Mouse (Mus musculus): ENCODE data around the gene Def8. TPM values are rescaled to one million over a fixed set of nuclear protein-coding genes. Genes with fewer than 3 reads are reported as not detected.

Gene Def8
- total and polyA plus RNA-seq, 3 experiments: 12.6 to 18.6 (median 16.7) TPM

DNA sequence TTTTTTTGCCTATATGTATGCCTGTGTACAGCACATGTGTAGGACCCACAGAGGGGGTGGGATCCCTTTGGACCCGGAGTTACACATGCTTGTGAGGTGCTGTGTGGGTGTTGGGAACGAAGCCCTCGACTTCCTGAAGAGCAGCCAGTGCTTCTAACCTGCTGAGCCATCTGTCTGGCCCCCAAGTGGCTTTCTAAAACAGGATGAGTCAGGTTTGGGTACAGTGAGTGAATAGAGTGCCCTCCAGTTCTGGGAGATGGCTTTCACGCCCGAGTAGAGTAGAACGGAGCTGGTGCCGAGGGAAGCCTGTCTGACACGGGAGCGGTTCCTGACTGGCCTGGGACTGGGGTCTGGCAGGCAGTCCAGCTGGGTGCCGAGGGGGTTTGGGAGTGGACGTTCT is 76.2 kb downstream of the Def8 start:
- Histone ChIP-seq H3K4me1 (ENCODE audit: insufficient read depth, low read depth, low read length) (no peaks in the 10 kb centered on the region), H3K9me3 (replicated peaks) (peaks cover 6% of the 10 kb centered on the region; the same call in 1 of the 2 replicates), H3K36me3 (replicated peaks) (peaks cover 100% of the 10 kb centered on the region), H3K4me3 (ENCODE audit: low read depth, low read length) (no peak overlapping the region), H3K27me3 (ENCODE audit: insufficient read depth, low read length) (no peaks in the 10 kb centered on the region)
- ATAC-seq (ENCODE audit: extremely low read depth, insufficient number of reproducible peaks, low FRiP score, poor library complexity, severe bottlenecking) (no peak), DNase-seq (ENCODE audit: low spot score) (no peak)
- TF ChIP-seq GATA1 (IDR thresholded peaks at IDR 0.05; ENCODE audit: borderline replicate concordance, low read length) (no peak), CTCF (IDR thresholded peaks at IDR 0.05; ENCODE audit: low read depth, low read length) (no peak), GATA2 (IDR thresholded peaks at IDR 0.05; ENCODE audit: borderline replicate concordance, low read depth, low read length) (no peak), POLR2AphosphoS5 (IDR thresholded peaks at IDR 0.05; ENCODE audit: insufficient replicate concordance, low read depth, low read length) (no peak), TAL1 (conservative IDR thresholded peaks at IDR 0.05; ENCODE audit: low read depth, low read length) (no peak)

GRCm38 (mm10) chr8:123502192-123502591 is 78.9 kb downstream of the Def8 start:
- no peaks in the 10 kb centered on the region for H3K27me3 ChIP-seq (ENCODE audit: insufficient read depth, low read length)
- no peak for TF ChIP-seq TAL1 (conservative IDR thresholded peaks at IDR 0.05; ENCODE audit: low read depth, low read length)
- no peak for TF ChIP-seq POLR2AphosphoS5 (IDR thresholded peaks at IDR 0.05; ENCODE audit: insufficient replicate concordance, low read depth, low read length)
- TF ChIP-seq GATA2 (IDR thresholded peaks at IDR 0.05; ENCODE audit: borderline replicate concordance, low read depth, low read length): no peak
- TF ChIP-seq CTCF (IDR thresholded peaks at IDR 0.05; ENCODE audit: low read depth, low read length): no peak
- no peak for TF ChIP-seq GATA1 (IDR thresholded peaks at IDR 0.05; ENCODE audit: borderline replicate concordance, low read length)
- H3K4me1 ChIP-seq (ENCODE audit: insufficient read depth, low read depth, low read length): peaks cover 8% of the 10 kb centered on the region
- ATAC-seq (ENCODE audit: extremely low read depth, insufficient number of reproducible peaks, low FRiP score, poor library complexity, severe bottlenecking) (no peak), DNase-seq (ENCODE audit: low spot score) (no peak)
- peaks cover 6% of the 10 kb centered on the region; the same call in 1 of the 2 replicates for H3K9me3 ChIP-seq (replicated peaks)
- H3K4me3 ChIP-seq (ENCODE audit: low read depth, low read length): no peak overlapping the region
- H3K36me3 ChIP-seq (replicated peaks): peaks cover 100% of the 10 kb centered on the region

- no peak for DNase-seq (ENCODE audit: low spot score)
- no peak for TF ChIP-seq TAL1 (conservative IDR thresholded peaks at IDR 0.05; ENCODE audit: low read depth, low read length)
- Histone ChIP-seq H3K9me3 (replicated peaks) (peaks cover 6% of the 10 kb centered on the region; the same call in 1 of the 2 replicates), H3K27me3 (ENCODE audit: insufficient read depth, low read length) (no peaks in the 10 kb centered on the region), H3K36me3 (replicated peaks) (peaks cover 100% of the 10 kb centered on the region), H3K4me3 (ENCODE audit: low read depth, low read length) (no peak overlapping the region), H3K4me1 (ENCODE audit: insufficient read depth, low read depth, low read length) (peaks cover 13% of the 10 kb centered on the region)
- no peak for ATAC-seq (ENCODE audit: extremely low read depth, insufficient number of reproducible peaks, low FRiP score, poor library complexity, severe bottlenecking)
These were observed 80.6 kb downstream of the Def8 start for GRCm38 (mm10) chr8:123503801-123504467.

DNA sequence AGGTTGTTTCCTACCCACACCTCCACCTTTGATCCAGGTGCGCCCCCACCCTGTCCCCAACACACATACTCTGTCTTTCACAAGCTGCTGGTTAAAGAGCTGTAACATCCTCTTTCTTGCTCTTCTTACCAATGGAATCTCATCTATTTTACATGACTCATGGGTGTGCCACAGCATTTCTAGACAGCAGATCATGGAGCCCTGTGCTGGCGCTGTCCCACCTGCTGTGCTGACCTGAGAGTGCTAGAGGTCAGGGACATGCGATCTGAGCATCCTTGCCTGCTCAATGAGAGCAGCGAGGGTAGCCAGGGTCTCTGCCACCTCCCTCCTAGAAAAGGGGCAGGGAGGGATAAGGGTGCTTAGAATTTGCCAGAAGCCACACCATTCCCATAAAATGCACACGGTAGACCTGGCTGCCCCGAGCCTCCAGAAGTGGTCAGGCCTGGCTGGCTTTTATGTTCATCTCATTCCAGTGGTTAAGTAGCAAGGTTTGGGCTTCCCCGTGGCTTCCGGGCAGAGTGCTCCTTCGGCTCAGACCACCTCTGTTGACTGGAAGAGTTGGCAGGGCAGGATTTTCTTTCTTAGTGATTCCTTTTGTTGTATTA is 81.4 kb downstream of the Def8 start:
- H3K4me1 ChIP-seq (ENCODE audit: insufficient read depth, low read depth, low read length): peaks cover 13% of the 10 kb centered on the region
- TF ChIP-seq TAL1 (conservative IDR thresholded peaks at IDR 0.05; ENCODE audit: low read depth, low read length) (no peak), GATA1 (IDR thresholded peaks at IDR 0.05; ENCODE audit: borderline replicate concordance, low read length) (no peak), GATA2 (IDR thresholded peaks at IDR 0.05; ENCODE audit: borderline replicate concordance, low read depth, low read length) (no peak), CTCF (IDR thresholded peaks at IDR 0.05; ENCODE audit: low read depth, low read length) (no peak), POLR2AphosphoS5 (IDR thresholded peaks at IDR 0.05; ENCODE audit: insufficient replicate concordance, low read depth, low read length) (no peak)
- H3K4me3 ChIP-seq (ENCODE audit: low read depth, low read length): no peak overlapping the region
- DNase-seq (ENCODE audit: low spot score): no peak
- peaks cover 6% of the 10 kb centered on the region; the same call in 1 of the 2 replicates for H3K9me3 ChIP-seq (replicated peaks)
- ATAC-seq (ENCODE audit: extremely low read depth, insufficient number of reproducible peaks, low FRiP score, poor library complexity, severe bottlenecking): no peak
- peaks cover 100% of the 10 kb centered on the region for H3K36me3 ChIP-seq (replicated peaks)
- H3K27me3 ChIP-seq (ENCODE audit: insufficient read depth, low read length): no peaks in the 10 kb centered on the region

GRCm38 (mm10) chr8:123505267-123505666 is 81.9 kb downstream of the Def8 start:
- DNase-seq (ENCODE audit: low spot score) (no peak), ATAC-seq (ENCODE audit: extremely low read depth, insufficient number of reproducible peaks, low FRiP score, poor library complexity, severe bottlenecking) (no peak)
- H3K4me1 ChIP-seq (ENCODE audit: insufficient read depth, low read depth, low read length): peaks cover 13% of the 10 kb centered on the region
- TF ChIP-seq GATA1 (IDR thresholded peaks at IDR 0.05; ENCODE audit: borderline replicate concordance, low read length) (no peak), GATA2 (IDR thresholded peaks at IDR 0.05; ENCODE audit: borderline replicate concordance, low read depth, low read length) (no peak), POLR2AphosphoS5 (IDR thresholded peaks at IDR 0.05; ENCODE audit: insufficient replicate concordance, low read depth, low read length) (no peak), TAL1 (conservative IDR thresholded peaks at IDR 0.05; ENCODE audit: low read depth, low read length) (no peak), CTCF (IDR thresholded peaks at IDR 0.05; ENCODE audit: low read depth, low read length) (no peak)
- H3K9me3 ChIP-seq (replicated peaks): peaks cover 6% of the 10 kb centered on the region; the same call in 1 of the 2 replicates
- H3K36me3 ChIP-seq (replicated peaks): peaks cover 100% of the 10 kb centered on the region
- H3K27me3 ChIP-seq (ENCODE audit: insufficient read depth, low read length): no peaks in the 10 kb centered on the region
- H3K4me3 ChIP-seq (ENCODE audit: low read depth, low read length): no peak overlapping the region

GRCm38 (mm10) chr8:123505695-123506094 is 82.4 kb downstream of the Def8 start:
- ATAC-seq (ENCODE audit: extremely low read depth, insufficient number of reproducible peaks, low FRiP score, poor library complexity, severe bottlenecking) (no peak), DNase-seq (ENCODE audit: low spot score) (no peak)
- Histone ChIP-seq H3K36me3 (replicated peaks) (peaks cover 100% of the 10 kb centered on the region), H3K9me3 (replicated peaks) (peaks cover 6% of the 10 kb centered on the region; the same call in 1 of the 2 replicates), H3K4me3 (ENCODE audit: low read depth, low read length) (no peak overlapping the region), H3K27me3 (ENCODE audit: insufficient read depth, low read length) (no peaks in the 10 kb centered on the region), H3K4me1 (ENCODE audit: insufficient read depth, low read depth, low read length) (peaks cover 13% of the 10 kb centered on the region)
- no peak for TF ChIP-seq GATA1 (IDR thresholded peaks at IDR 0.05; ENCODE audit: borderline replicate concordance, low read length)
- no peak for TF ChIP-seq POLR2AphosphoS5 (IDR thresholded peaks at IDR 0.05; ENCODE audit: insufficient replicate concordance, low read depth, low read length)
- no peak for TF ChIP-seq GATA2 (IDR thresholded peaks at IDR 0.05; ENCODE audit: borderline replicate concordance, low read depth, low read length)
- no peak for TF ChIP-seq CTCF (IDR thresholded peaks at IDR 0.05; ENCODE audit: low read depth, low read length)
- no peak for TF ChIP-seq TAL1 (conservative IDR thresholded peaks at IDR 0.05; ENCODE audit: low read depth, low read length)

Data from G1E (cell line).